ENCODE assay signal across 26 mouse cellular contexts in the genomic region with DNA sequence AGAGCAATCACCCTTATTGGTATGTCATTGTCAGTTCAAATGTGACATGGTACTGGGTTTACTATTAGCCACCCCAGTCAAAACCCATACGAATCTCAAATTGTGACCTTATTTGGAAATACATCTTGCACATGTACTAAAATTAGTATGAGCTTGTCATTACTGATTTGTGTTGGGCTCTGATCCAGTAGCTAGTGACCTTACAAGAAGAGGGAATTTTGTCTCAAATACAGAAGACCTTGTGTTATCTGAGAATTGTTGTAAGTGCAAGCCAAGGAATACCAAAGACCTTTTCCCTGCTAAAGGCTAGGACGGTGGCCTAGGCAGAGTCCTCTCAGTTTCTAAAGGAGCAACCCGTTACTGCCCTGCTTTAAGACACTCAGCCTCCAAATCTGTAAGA.
DNase-seq lines count a peak whose midpoint lies in the region; ATAC-seq lines count a peak whose summit lies in the region.
"Had no signal": no experiment of that assay in that cellular context is flagged by ENCODE, and none has a peak within 500 bp of the region (broad histone marks: within the 10 kb centered on the region; RNA-seq: fewer than 3 reads in every experiment).

No protein-coding gene starts in this region.

- no peaks in the 10 kb centered on the region for H3K27me3 ChIP-seq in kidney, embryonic 15.5 days
- H3K27me3 ChIP-seq: hindbrain, embryonic 13.5 days; liver, embryonic 12.5 days; neural tube, embryonic 13.5 days had no signal

- H3K4me3 ChIP-seq in kidney, embryonic 15.5 days (replicated peaks) = no peak overlapping the region
- H3K4me3 ChIP-seq: hindbrain, embryonic 13.5 days; layer of hippocampus, adult 2 months; liver, embryonic 12.5 days; myocyte; neural tube, embryonic 13.5 days had no signal

- no peak overlapping the region for H3K4me2 ChIP-seq in kidney, embryonic 15.5 days
- H3K4me2 ChIP-seq: hindbrain, embryonic 13.5 days; liver, embryonic 12.5 days; neural tube, embryonic 13.5 days had no signal

- H3K36me3 ChIP-seq in kidney, embryonic 15.5 days = no peaks in the 10 kb centered on the region
- H3K36me3 ChIP-seq: hindbrain, embryonic 13.5 days; liver, embryonic 12.5 days; neural tube, embryonic 13.5 days had no signal

- no peak overlapping the region for H3K9ac ChIP-seq in kidney, embryonic 15.5 days
- H3K9ac ChIP-seq: hindbrain, embryonic 13.5 days; liver, embryonic 12.5 days; neural tube, embryonic 13.5 days had no signal

- 0 out of 2 replicates have a peak overlapping the region, but pooled peaks have one; percentile 18 for H3K27ac ChIP-seq in kidney, embryonic 15.5 days
- H3K27ac ChIP-seq: hindbrain, embryonic 13.5 days; liver, embryonic 12.5 days; neural tube, embryonic 13.5 days had no signal

- WGBS in kidney, embryonic 15.5 days = 76% methylated on average over 3 of the region's 3 CpGs

- no peak for ATAC-seq in kidney, embryonic 15.5 days (replicated peaks; ENCODE audit: low FRiP score)
- ATAC-seq: forebrain, embryonic 14.5 days; inflammation-experienced regulatory T-cells, adult 6 months; liver, embryonic 12.5 days; midbrain, embryonic 16.5 days had no signal

- no peaks in the 10 kb centered on the region for H3K4me1 ChIP-seq in kidney, embryonic 15.5 days
- H3K4me1 ChIP-seq: hindbrain, embryonic 13.5 days; liver, embryonic 12.5 days; neural tube, embryonic 13.5 days had no signal

- no peaks in the 10 kb centered on the region for H3K9me3 ChIP-seq in kidney, embryonic 15.5 days (replicated peaks)
- H3K9me3 ChIP-seq: hindbrain, embryonic 13.5 days; liver, embryonic 12.5 days; neural tube, embryonic 13.5 days had no signal

- peak; percentile 13 for DNase-seq in adrenal gland, postnatal 10 days
- DNase-seq in adrenal gland, postnatal 25 days = no peak
- DNase-seq in heart, adult 8-10 months (ENCODE audit: low spot score) = peak; percentile 13
- DNase-seq in heart, postnatal 4 days = no peak
- DNase-seq in kidney, adult 18-20 months = no peak
- DNase-seq in retina, postnatal 1 day = peak; percentile 16
- no peak for DNase-seq in retina, embryonic 14.5 days (ENCODE audit: low spot score)
- DNase-seq: cerebellum, adult 11-12 months; embryo, embryonic 11 days; gastrocnemius, postnatal 10 days; kidney, adult 8-10 months; kidney, postnatal 25 days; layer of hippocampus, postnatal 36 days; lung, adult 18-20 months; lung, postnatal 4 days; thymus, adult 18-20 months; thymus, postnatal 36 days had no signal

Comparison
In these comparisons a context has a peak if more than half of its experiments do, and no peak if none do; other contexts are left out.
1. DNase-seq: peak in adrenal gland, postnatal 10 days (single experiment), heart, adult 8-10 months (single experiment) and retina, postnatal 1 day (single experiment); none in adrenal gland, postnatal 25 days (single experiment), heart, postnatal 4 days (single experiment), kidney, adult 18-20 months (single experiment) and retina, embryonic 14.5 days (single experiment).